Mouse (Mus musculus): ENCODE measurements around the gene Eef1akmt2. TPM values are rescaled to one million over a fixed set of nuclear protein-coding genes. Genes with fewer than 3 reads are reported as not detected.

Gene Eef1akmt2
- polyA plus RNA-seq, 1 experiment from 2014 or later = 42.0 TPM

- H3K36me3 ChIP-seq (ENCODE audit: control insufficient read depth, insufficient read depth, low read length) = 0 out of 2 replicates have a peak, but pooled peaks cover 4% of the 10 kb centered on the region
- H3K4me3 ChIP-seq (ENCODE audit: control insufficient read depth in 1 of 2, insufficient read depth in 1 of 2, low read depth in 1 of 2, low read length in 2 of 2) = no peak overlapping the region
- H3K4me2 ChIP-seq (ENCODE audit: low read length) = no peak overlapping the region
- peak overlapping the region; percentile 35 to 82 for H3K27ac ChIP-seq (replicated peaks in 1 of 2; ENCODE audit: control insufficient read depth in 1 of 2, insufficient read depth in 1 of 2, low read depth in 2 of 2, low read length in 2 of 2)
- no peaks in the 10 kb centered on the region for H3K27me3 ChIP-seq (ENCODE audit: control insufficient read depth, insufficient read depth, low read length)
- peaks cover 38 to 50% of the 10 kb centered on the region in 2 experiments for H3K4me1 ChIP-seq (ENCODE audit: control insufficient read depth in 2 of 2, insufficient read depth in 2 of 2, low read length in 2 of 2)
- peak overlapping the region; percentile 11; the same call in 1 of the 2 replicates for H3K9ac ChIP-seq (ENCODE audit: low read length)
- H3K9me3 ChIP-seq (ENCODE audit: control insufficient read depth, low read length) = no peaks in the 10 kb centered on the region
- 70% methylated on average over 5 of the region's 5 CpGs for WGBS
- ATAC-seq (ENCODE audit: insufficient number of reproducible peaks, insufficient read depth, low FRiP score, low read depth) = 0 out of 2 replicates have a peak, but pooled peaks have one; percentile 40
Observed at GRCm38 (mm10) chr7:132799119-132800016, 53.1 kb downstream of the Eef1akmt2 start.

GRCm38 (mm10) chr7:132795141-132795540 lies 57.3 kb downstream of the Eef1akmt2 start:
- H3K36me3 ChIP-seq (ENCODE audit: control insufficient read depth, insufficient read depth, low read length) = 0 out of 2 replicates have a peak, but pooled peaks cover 4% of the 10 kb centered on the region
- H3K4me2 ChIP-seq (ENCODE audit: low read length) = no peak overlapping the region
- H3K27ac ChIP-seq (replicated peaks in 1 of 2; ENCODE audit: control insufficient read depth in 1 of 2, insufficient read depth in 1 of 2, low read depth in 2 of 2, low read length in 2 of 2) = no peak overlapping the region
- no peaks in the 10 kb centered on the region for H3K27me3 ChIP-seq (ENCODE audit: control insufficient read depth, insufficient read depth, low read length)
- H3K9me3 ChIP-seq (ENCODE audit: control insufficient read depth, low read length) = no peaks in the 10 kb centered on the region
- H3K4me3 ChIP-seq (ENCODE audit: control insufficient read depth in 1 of 2, insufficient read depth in 1 of 2, low read depth in 1 of 2, low read length in 2 of 2) = no peak overlapping the region
- H3K9ac ChIP-seq (ENCODE audit: low read length) = no peak overlapping the region
- 91% methylated on average over 5 of the region's 5 CpGs for WGBS
- ATAC-seq (ENCODE audit: insufficient number of reproducible peaks, insufficient read depth, low FRiP score, low read depth) = no peak
- peaks cover 17 to 33% of the 10 kb centered on the region in 2 experiments for H3K4me1 ChIP-seq (ENCODE audit: control insufficient read depth in 2 of 2, insufficient read depth in 2 of 2, low read length in 2 of 2)

- 65% methylated on average over 6 of the region's 6 CpGs for WGBS
- Histone ChIP-seq H3K27ac (replicated peaks in 1 of 2; ENCODE audit: control insufficient read depth in 1 of 2, insufficient read depth in 1 of 2, low read depth in 2 of 2, low read length in 2 of 2) (no peak overlapping the region), H3K4me2 (ENCODE audit: low read length) (no peak overlapping the region), H3K9me3 (ENCODE audit: control insufficient read depth, low read length) (no peaks in the 10 kb centered on the region), H3K9ac (ENCODE audit: low read length) (no peak overlapping the region), H3K4me1 (ENCODE audit: control insufficient read depth in 2 of 2, insufficient read depth in 2 of 2, low read length in 2 of 2) (peaks cover 9 to 26% of the 10 kb centered on the region in 2 experiments), H3K36me3 (ENCODE audit: control insufficient read depth, insufficient read depth, low read length) (0 out of 2 replicates have a peak, but pooled peaks cover 4% of the 10 kb centered on the region), H3K4me3 (ENCODE audit: control insufficient read depth in 1 of 2, insufficient read depth in 1 of 2, low read depth in 1 of 2, low read length in 2 of 2) (no peak overlapping the region), H3K27me3 (ENCODE audit: control insufficient read depth, insufficient read depth, low read length) (no peaks in the 10 kb centered on the region)
- no peak for ATAC-seq (ENCODE audit: insufficient number of reproducible peaks, insufficient read depth, low FRiP score, low read depth)
Observed at GRCm38 (mm10) chr7:132793467-132793866, 59.0 kb downstream of the Eef1akmt2 start.

- Histone ChIP-seq H3K27me3 (ENCODE audit: control insufficient read depth, insufficient read depth, low read length) (no peaks in the 10 kb centered on the region), H3K4me3 (ENCODE audit: control insufficient read depth in 1 of 2, insufficient read depth in 1 of 2, low read depth in 1 of 2, low read length in 2 of 2) (no peak overlapping the region), H3K4me1 (ENCODE audit: control insufficient read depth in 2 of 2, insufficient read depth in 2 of 2, low read length in 2 of 2) (peaks cover 27 to 52% of the 10 kb centered on the region in 2 experiments), H3K9me3 (ENCODE audit: control insufficient read depth, low read length) (no peaks in the 10 kb centered on the region), H3K36me3 (ENCODE audit: control insufficient read depth, insufficient read depth, low read length) (no peaks in the 10 kb centered on the region), H3K4me2 (ENCODE audit: low read length) (no peak overlapping the region), H3K9ac (ENCODE audit: low read length) (no peak overlapping the region), H3K27ac (replicated peaks in 1 of 2; ENCODE audit: control insufficient read depth in 1 of 2, insufficient read depth in 1 of 2, low read depth in 2 of 2, low read length in 2 of 2) (no peak overlapping the region)
- ATAC-seq (ENCODE audit: insufficient number of reproducible peaks, insufficient read depth, low FRiP score, low read depth) = no peak
- 89% methylated on average over 14 of the region's 14 CpGs for WGBS
Observed at GRCm38 (mm10) chr7:132790447-132791219, 61.8 kb downstream of the Eef1akmt2 start.

- no peak overlapping the region for H3K4me3 ChIP-seq (ENCODE audit: control insufficient read depth in 1 of 2, insufficient read depth in 1 of 2, low read depth in 1 of 2, low read length in 2 of 2)
- no peaks in the 10 kb centered on the region for H3K9me3 ChIP-seq (ENCODE audit: control insufficient read depth, low read length)
- no peak overlapping the region for H3K9ac ChIP-seq (ENCODE audit: low read length)
- no peaks in the 10 kb centered on the region for H3K36me3 ChIP-seq (ENCODE audit: control insufficient read depth, insufficient read depth, low read length)
- no peak for ATAC-seq (ENCODE audit: insufficient number of reproducible peaks, insufficient read depth, low FRiP score, low read depth)
- 83% methylated on average over 13 of the region's 13 CpGs for WGBS
- no peak overlapping the region for H3K4me2 ChIP-seq (ENCODE audit: low read length)
- H3K4me1 ChIP-seq (ENCODE audit: control insufficient read depth in 2 of 2, insufficient read depth in 2 of 2, low read length in 2 of 2) = peaks cover 35 to 58% of the 10 kb centered on the region in 2 experiments
- no peaks in the 10 kb centered on the region for H3K27me3 ChIP-seq (ENCODE audit: control insufficient read depth, insufficient read depth, low read length)
- no peak overlapping the region for H3K27ac ChIP-seq (replicated peaks in 1 of 2; ENCODE audit: control insufficient read depth in 1 of 2, insufficient read depth in 1 of 2, low read depth in 2 of 2, low read length in 2 of 2)
Observed at GRCm38 (mm10) chr7:132788826-132789225, 63.6 kb downstream of the Eef1akmt2 start.

GRCm38 (mm10) chr7:132787496-132788190 lies 64.8 kb downstream of the Eef1akmt2 start:
- Histone ChIP-seq H3K27me3 (ENCODE audit: control insufficient read depth, insufficient read depth, low read length) (no peaks in the 10 kb centered on the region), H3K9me3 (ENCODE audit: control insufficient read depth, low read length) (no peaks in the 10 kb centered on the region), H3K27ac (replicated peaks in 1 of 2; ENCODE audit: control insufficient read depth in 1 of 2, insufficient read depth in 1 of 2, low read depth in 2 of 2, low read length in 2 of 2) (peak overlapping the region in 1 of 2 experiments; percentile 73; a peak in 2 of 4 replicates), H3K4me3 (ENCODE audit: control insufficient read depth in 1 of 2, insufficient read depth in 1 of 2, low read depth in 1 of 2, low read length in 2 of 2) (no peak overlapping the region), H3K9ac (ENCODE audit: low read length) (no peak overlapping the region), H3K36me3 (ENCODE audit: control insufficient read depth, insufficient read depth, low read length) (no peaks in the 10 kb centered on the region), H3K4me1 (ENCODE audit: control insufficient read depth in 2 of 2, insufficient read depth in 2 of 2, low read length in 2 of 2) (peaks cover 28 to 53% of the 10 kb centered on the region in 2 experiments), H3K4me2 (ENCODE audit: low read length) (no peak overlapping the region)
- ATAC-seq (ENCODE audit: insufficient number of reproducible peaks, insufficient read depth, low FRiP score, low read depth) = no peak
- 61% methylated on average over 4 of the region's 4 CpGs for WGBS

GRCm38 (mm10) chr7:132787022-132787421 lies 65.5 kb downstream of the Eef1akmt2 start:
- Histone ChIP-seq H3K27ac (replicated peaks in 1 of 2; ENCODE audit: control insufficient read depth in 1 of 2, insufficient read depth in 1 of 2, low read depth in 2 of 2, low read length in 2 of 2) (peak overlapping the region; percentile 73; a peak in 3 of 4 replicates), H3K9ac (ENCODE audit: low read length) (no peak overlapping the region), H3K9me3 (ENCODE audit: control insufficient read depth, low read length) (no peaks in the 10 kb centered on the region), H3K36me3 (ENCODE audit: control insufficient read depth, insufficient read depth, low read length) (no peaks in the 10 kb centered on the region), H3K4me3 (ENCODE audit: control insufficient read depth in 1 of 2, insufficient read depth in 1 of 2, low read depth in 1 of 2, low read length in 2 of 2) (no peak overlapping the region), H3K4me1 (ENCODE audit: control insufficient read depth in 2 of 2, insufficient read depth in 2 of 2, low read length in 2 of 2) (peaks cover 29 to 55% of the 10 kb centered on the region in 2 experiments), H3K27me3 (ENCODE audit: control insufficient read depth, insufficient read depth, low read length) (no peaks in the 10 kb centered on the region), H3K4me2 (ENCODE audit: low read length) (no peak overlapping the region)
- ATAC-seq (ENCODE audit: insufficient number of reproducible peaks, insufficient read depth, low FRiP score, low read depth) = no peak
- WGBS = 73% methylated on average over 4 of the region's 4 CpGs
